Mouse (Mus musculus) neural tube, embryonic 13.5 days (tissue): ENCODE measurements around the gene Rsf1. TPM values are rescaled to one million over a fixed set of nuclear protein-coding genes. Genes with fewer than 3 reads are reported as not detected.

Experiments used
- ATAC-seq: fragments of 200-750 bp; cut with Nextera tagmentation; 2 replicates; pipeline ENCODE4 v1.8.0; 2017; ENCODE audit warnings: low read depth, mild to moderate bottlenecking, moderate TSS enrichment, moderate library complexity
- H3K27ac ChIP-seq: fragments of 300-500 bp; sonication (generic); replicated peaks from 2 replicates; pipeline ENCODE4 v1.5.1; 2015; ENCODE audit warnings: moderate library complexity, mild to moderate bottlenecking, inconsistent platforms
- H3K27me3 ChIP-seq: fragments of 300-500 bp; sonication (generic); 2 replicates; pipeline ENCODE4 v1.6.1; 2015; ENCODE audit warnings: mild to moderate bottlenecking, inconsistent platforms
- H3K36me3 ChIP-seq: fragments of 300-500 bp; sonication (generic); 2 replicates; pipeline ENCODE4 v1.6.1; 2015; ENCODE audit warnings: mild to moderate bottlenecking, inconsistent platforms
- H3K4me1 ChIP-seq: fragments of 300-500 bp; sonication (generic); replicated peaks from 2 replicates; pipeline ENCODE4 v1.6.1; 2015; ENCODE audit warnings: inconsistent platforms
- H3K4me2 ChIP-seq: fragments of 300-500 bp; sonication (generic); 2 replicates; pipeline ENCODE4 v1.6.1; 2015; ENCODE audit warnings: inconsistent platforms, mild to moderate bottlenecking, moderate library complexity
- H3K4me3 ChIP-seq: fragments of 300-500 bp; sonication (generic); 2 replicates; pipeline ENCODE4 v1.5.1; 2015; ENCODE audit warnings: mild to moderate bottlenecking, inconsistent platforms
- H3K9ac ChIP-seq: fragments of 300-500 bp; sonication (generic); 2 replicates; pipeline ENCODE4 v1.6.1; 2015; ENCODE audit warnings: moderate library complexity, mild to moderate bottlenecking, inconsistent platforms
- H3K9me3 ChIP-seq: fragments of 300-500 bp; sonication (generic); 2 replicates; pipeline ENCODE4 v1.6.1; 2016; ENCODE audit warnings: inconsistent platforms
- WGBS: fragments of 180-500 bp; shearing (Covaris S2); methylation state at CpG from one replicate; pipeline ENCODE4 v1.1.7; 2015; 5-methylcytosine and 5-hydroxymethylcytosine counted together
- polyA plus RNA-seq: library from polyadenylated mRNA; unstranded; fragments of >200 nt; fragmentation: Nextera tagmentation; extraction: Ambion mirVana; gene quantifications from 2 replicates; pipeline ENCODE4 v1.2.1, GENCODE M21; 2015

Rsf1 gene
- polyA plus RNA-seq, 1 experiment from 2014 or later, result 28.4 TPM

DNA sequence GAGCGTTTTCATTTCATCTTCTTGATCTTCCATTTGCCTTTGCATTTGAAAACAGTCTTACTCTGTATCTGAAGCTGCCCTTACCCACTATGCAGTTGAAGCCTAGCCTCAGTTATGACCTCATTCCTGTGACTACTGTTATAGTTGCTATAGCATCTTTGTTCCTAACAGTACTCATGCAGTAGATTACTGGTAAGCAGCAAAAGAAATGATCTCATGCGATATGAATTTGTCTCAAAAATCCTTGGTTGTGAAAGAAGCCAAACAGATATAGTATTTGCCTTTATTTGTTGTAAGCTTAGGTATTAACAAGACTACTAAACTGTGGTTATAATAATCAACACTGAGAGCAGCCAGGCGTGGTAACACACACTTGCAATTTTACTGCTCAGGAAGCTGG is 65.4 kb downstream of the Rsf1 start:
- no peaks in the 10 kb centered on the region for H3K27me3 ChIP-seq
- 89% methylated on average over 3 of the region's 3 CpGs for WGBS
- no peaks in the 10 kb centered on the region for H3K4me1 ChIP-seq
- H3K27ac ChIP-seq, result no peak overlapping the region
- no peak overlapping the region for H3K4me2 ChIP-seq
- no peaks in the 10 kb centered on the region for H3K9me3 ChIP-seq
- no peak overlapping the region for H3K4me3 ChIP-seq
- 0 out of 2 replicates have a peak, but pooled peaks cover under 1% of the 10 kb centered on the region for H3K36me3 ChIP-seq
- H3K9ac ChIP-seq, result no peak overlapping the region
- ATAC-seq, result no peak

- no peaks in the 10 kb centered on the region for H3K9me3 ChIP-seq
- no peak for ATAC-seq
- H3K4me1 ChIP-seq, result no peaks in the 10 kb centered on the region
- H3K27me3 ChIP-seq, result no peaks in the 10 kb centered on the region
- no peak overlapping the region for H3K9ac ChIP-seq
- 88% methylated on average over 5 of the region's 5 CpGs for WGBS
- H3K4me2 ChIP-seq, result no peak overlapping the region
- H3K27ac ChIP-seq, result no peak overlapping the region
- 0 out of 2 replicates have a peak, but pooled peaks cover 10% of the 10 kb centered on the region for H3K36me3 ChIP-seq
- H3K4me3 ChIP-seq, result no peak overlapping the region
Observed at GRCm38 (mm10) chr7:97647656-97648055, 68.0 kb downstream of the Rsf1 start.

DNA sequence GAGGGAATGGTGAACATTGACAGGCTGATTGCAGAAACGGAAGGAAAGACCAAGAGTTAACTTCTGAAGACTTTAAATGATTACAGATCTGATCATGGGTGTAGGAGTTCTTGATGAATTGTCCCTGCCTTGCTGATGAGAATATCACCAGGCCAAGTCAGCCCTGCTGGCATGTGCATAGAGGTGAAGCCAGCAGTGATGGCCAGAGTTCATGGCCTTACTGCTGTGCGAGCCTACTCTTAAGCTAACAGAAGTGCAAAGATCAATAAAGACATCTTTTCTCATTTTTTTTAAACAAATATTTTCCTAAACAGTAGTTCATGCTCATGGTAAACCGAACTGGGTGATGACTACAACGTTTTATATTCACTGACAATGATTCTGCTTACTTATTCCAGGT is 71.0 kb downstream of the Rsf1 start:
- Histone ChIP-seq H3K27me3 (no peaks in the 10 kb centered on the region), H3K9me3 (no peaks in the 10 kb centered on the region), H3K4me2 (no peak overlapping the region), H3K9ac (no peak overlapping the region), H3K36me3 (peaks cover 32% of the 10 kb centered on the region), H3K27ac (no peak overlapping the region), H3K4me3 (no peak overlapping the region), H3K4me1 (no peaks in the 10 kb centered on the region)
- WGBS, result 95% methylated on average over 4 of the region's 4 CpGs
- no peak for ATAC-seq

DNA sequence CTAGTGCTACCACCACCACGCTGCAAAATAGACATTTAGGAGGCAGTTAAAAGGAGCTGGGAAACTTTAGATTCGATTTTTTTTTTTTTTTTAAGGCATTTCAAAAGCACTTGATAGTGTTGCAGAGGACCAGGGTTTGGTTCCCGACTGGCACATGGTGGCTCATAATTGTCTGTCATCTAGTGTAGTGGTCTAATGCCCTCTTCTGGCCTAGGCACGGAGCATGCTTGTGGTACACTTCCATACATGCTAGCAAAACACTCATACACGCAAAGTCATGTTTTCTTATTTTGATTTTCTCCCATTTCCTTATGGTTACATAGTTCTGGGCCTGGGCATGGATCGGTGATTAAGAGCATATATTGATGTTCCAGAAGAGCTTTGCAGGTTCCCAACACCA is 76.5 kb downstream of the Rsf1 start:
- Histone ChIP-seq H3K36me3 (peaks cover 44% of the 10 kb centered on the region), H3K4me1 (no peaks in the 10 kb centered on the region), H3K4me3 (no peak overlapping the region), H3K9me3 (no peaks in the 10 kb centered on the region), H3K27me3 (no peaks in the 10 kb centered on the region), H3K4me2 (no peak overlapping the region), H3K27ac (no peak overlapping the region), H3K9ac (no peak overlapping the region)
- WGBS, result 95% methylated on average over 6 of the region's 6 CpGs
- no peak for ATAC-seq

GRCm38 (mm10) chr7:97661634-97662033 is 81.9 kb downstream of the Rsf1 start:
- H3K27ac ChIP-seq, result no peak overlapping the region
- no peaks in the 10 kb centered on the region for H3K27me3 ChIP-seq
- H3K4me3 ChIP-seq, result no peak overlapping the region
- H3K4me2 ChIP-seq, result no peak overlapping the region
- no peaks in the 10 kb centered on the region for H3K4me1 ChIP-seq
- H3K9ac ChIP-seq, result no peak overlapping the region
- WGBS, result 96% methylated on average over 4 of the region's 4 CpGs
- H3K36me3 ChIP-seq, result peaks cover 52% of the 10 kb centered on the region
- ATAC-seq, result no peak
- H3K9me3 ChIP-seq, result no peaks in the 10 kb centered on the region

DNA sequence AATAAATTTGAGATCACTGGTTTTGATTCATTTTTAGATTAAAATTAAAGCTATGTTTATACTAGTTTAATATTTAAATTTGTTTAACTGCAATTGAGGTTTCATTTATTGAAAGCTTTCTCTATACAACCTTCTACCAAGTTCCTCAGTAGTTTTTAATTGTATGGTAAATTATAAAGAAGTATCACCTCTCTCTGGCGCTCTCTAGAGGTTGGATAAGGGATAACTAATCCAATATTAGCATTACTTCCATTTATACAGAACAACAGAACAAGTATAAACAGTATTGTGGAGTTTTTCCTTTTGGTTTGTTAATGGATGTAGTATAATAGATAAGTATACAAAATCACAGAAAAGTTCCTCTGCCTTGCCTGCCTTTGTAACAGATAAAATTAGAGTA is 99.5 kb downstream of the Rsf1 start:
- no peak for ATAC-seq
- no peaks in the 10 kb centered on the region for H3K4me1 ChIP-seq
- H3K9me3 ChIP-seq, result no peaks in the 10 kb centered on the region
- WGBS, result 25% methylated on average over 1 of the region's 1 CpGs
- no peak overlapping the region for H3K4me3 ChIP-seq
- no peak overlapping the region for H3K4me2 ChIP-seq
- H3K27ac ChIP-seq, result no peak overlapping the region
- H3K27me3 ChIP-seq, result no peaks in the 10 kb centered on the region
- no peak overlapping the region for H3K9ac ChIP-seq
- peaks cover 65% of the 10 kb centered on the region for H3K36me3 ChIP-seq

GRCm38 (mm10) chr7:97687831-97688230 is 108.1 kb downstream of the Rsf1 start:
- Histone ChIP-seq H3K27ac (no peak overlapping the region), H3K36me3 (peaks cover 34% of the 10 kb centered on the region), H3K4me1 (no peaks in the 10 kb centered on the region), H3K9ac (no peak overlapping the region), H3K4me3 (no peak overlapping the region), H3K9me3 (no peaks in the 10 kb centered on the region), H3K27me3 (no peaks in the 10 kb centered on the region), H3K4me2 (no peak overlapping the region)
- 89% methylated on average over 2 of the region's 2 CpGs for WGBS
- ATAC-seq, result no peak

DNA sequence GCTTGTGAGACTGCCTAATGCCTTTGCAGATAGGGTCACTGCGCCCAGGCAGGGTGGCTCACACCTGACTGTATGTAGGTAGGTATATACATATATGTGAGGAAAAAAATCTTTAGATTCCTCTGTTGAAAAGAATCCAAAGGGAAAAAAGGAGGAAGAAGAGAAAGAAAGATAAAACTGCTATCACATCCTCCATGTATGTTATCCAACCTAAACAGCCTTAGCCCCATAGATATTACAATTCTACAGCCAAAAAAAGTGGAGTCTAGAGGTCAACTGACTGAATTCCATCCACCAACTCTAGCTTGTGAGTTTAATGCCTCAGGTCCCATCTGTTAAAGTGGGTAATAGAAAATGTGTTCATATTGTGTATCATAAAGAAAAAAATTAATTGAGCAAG is 115.8 kb downstream of the Rsf1 start:
- no peak for ATAC-seq
- Histone ChIP-seq H3K36me3 (peaks cover 19% of the 10 kb centered on the region), H3K4me2 (peak overlapping the region; percentile 83), H3K27me3 (no peaks in the 10 kb centered on the region), H3K9me3 (no peaks in the 10 kb centered on the region), H3K27ac (peak overlapping the region; percentile 82; the same call in 1 of the 2 replicates), H3K4me3 (no peak overlapping the region), H3K4me1 (peaks cover 19% of the 10 kb centered on the region), H3K9ac (peak overlapping the region; percentile 93; the same call in 1 of the 2 replicates)
- WGBS, result 98% methylated on average over 1 of the region's 1 CpGs

DNA sequence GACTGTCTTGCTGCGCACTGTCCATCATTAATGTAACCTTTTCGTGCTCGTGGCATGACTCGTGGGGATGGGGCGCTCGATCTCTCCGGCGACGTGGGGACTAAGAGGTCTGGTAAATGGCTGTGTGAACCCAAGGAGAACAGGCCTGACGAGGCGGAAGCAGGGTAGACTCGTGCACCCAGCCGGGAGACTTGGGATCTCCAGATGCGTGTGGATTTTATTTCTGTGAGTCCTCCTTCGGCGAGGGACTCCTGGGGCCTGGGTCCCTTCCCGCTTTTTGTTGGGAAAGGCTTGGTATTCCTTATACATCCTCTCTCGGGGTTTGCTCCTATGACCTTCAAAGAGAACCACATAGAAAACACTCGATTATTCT is 116.4 kb downstream of the Rsf1 start:
- 33% methylated on average over 19 of the region's 19 CpGs for WGBS
- peak; percentile 86 for ATAC-seq

GRCm38 (mm10) chr7:97696506-97697254 is 117.0 kb downstream of the Rsf1 start, which contains the start of gene Clns1a:
TSS of gene Clns1a (plus strand) at chr7:97696634.
- WGBS, result under 1% methylated on average over 63 of the region's 63 CpGs
- H3K4me2 ChIP-seq, result peak within 1 kb of the TSS; percentile 83
- peak; percentile 99 for ATAC-seq

More for the DNA sequence above, 116.4 kb downstream of the Rsf1 start:
- peaks cover 19% of the 10 kb centered on the region for H3K36me3 ChIP-seq
- peak overlapping the region; percentile 83 for H3K4me2 ChIP-seq
- H3K9ac ChIP-seq, result peak overlapping the region; percentile 93
- no peaks in the 10 kb centered on the region for H3K27me3 ChIP-seq
- H3K4me1 ChIP-seq, result peaks cover 19% of the 10 kb centered on the region
- H3K4me3 ChIP-seq, result peak overlapping the region; percentile 99
- H3K9me3 ChIP-seq, result no peaks in the 10 kb centered on the region
- H3K27ac ChIP-seq, result peak overlapping the region; percentile 82

DNA sequence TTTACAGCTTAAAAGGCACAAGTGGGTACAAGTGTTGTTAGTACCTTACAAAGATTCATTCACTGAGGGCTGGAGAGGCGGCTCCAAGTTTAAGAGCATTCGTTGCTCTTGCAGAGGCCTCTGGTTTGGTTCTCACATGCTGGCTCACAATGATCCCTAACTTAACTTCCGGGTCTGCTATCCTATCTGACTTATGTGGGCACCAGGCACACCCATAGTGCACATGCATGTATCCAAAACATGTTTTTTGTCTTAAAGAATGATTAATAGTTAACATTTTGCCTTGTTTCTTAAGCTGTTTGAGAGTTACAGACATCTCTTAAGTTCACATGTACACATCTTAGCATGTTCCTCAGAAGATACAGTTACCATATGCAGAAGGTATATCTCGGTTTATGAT is 120.5 kb downstream of the Rsf1 start:
- no peaks in the 10 kb centered on the region for H3K9me3 ChIP-seq
- H3K27ac ChIP-seq, result no peak overlapping the region
- peaks cover 19% of the 10 kb centered on the region for H3K4me1 ChIP-seq
- no peak overlapping the region for H3K4me2 ChIP-seq
- H3K4me3 ChIP-seq, result no peak overlapping the region
- H3K9ac ChIP-seq, result no peak overlapping the region
- peaks cover 19% of the 10 kb centered on the region for H3K36me3 ChIP-seq
- H3K27me3 ChIP-seq, result no peaks in the 10 kb centered on the region
- ATAC-seq, result no peak
- WGBS, result 94% methylated on average over 4 of the region's 4 CpGs

More at GRCm38 (mm10) chr7:97696506-97697254, 117.0 kb downstream of the Rsf1 start, which contains the start of gene Clns1a:
- Histone ChIP-seq H3K27ac (peak within 1 kb of the TSS; percentile 82), H3K4me1 (peaks cover 19% of the 10 kb centered on the region), H3K4me3 (peak within 1 kb of the TSS; percentile 99), H3K36me3 (peaks cover 19% of the 10 kb centered on the region), H3K27me3 (no peaks in the 10 kb centered on the region), H3K9ac (peak within 1 kb of the TSS; percentile 93), H3K9me3 (no peaks in the 10 kb centered on the region)

DNA sequence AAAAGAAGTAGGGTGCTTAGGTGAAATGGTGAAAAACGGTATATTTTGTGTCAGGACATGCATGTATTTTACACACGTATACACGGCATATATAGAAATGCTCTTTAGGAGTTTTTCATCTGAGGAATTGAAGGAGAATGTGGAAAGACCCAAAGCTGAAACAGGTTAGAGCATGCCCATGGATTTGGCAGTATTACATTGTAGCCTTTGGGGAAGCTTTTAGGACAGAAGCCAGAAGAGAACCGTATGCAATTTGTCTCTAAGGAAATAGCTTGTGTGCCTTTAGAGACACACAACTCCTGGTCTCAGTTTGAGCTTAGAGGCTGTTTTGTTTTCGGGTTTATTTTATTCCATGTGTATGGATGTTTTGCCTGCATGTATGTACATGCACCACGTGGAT is 121.4 kb downstream of the Rsf1 start:
- H3K36me3 ChIP-seq, result peaks cover 19% of the 10 kb centered on the region
- ATAC-seq, result no peak
- WGBS, result 86% methylated on average over 6 of the region's 6 CpGs
- no peaks in the 10 kb centered on the region for H3K27me3 ChIP-seq
- H3K9ac ChIP-seq, result no peak overlapping the region
- no peak overlapping the region for H3K4me3 ChIP-seq
- H3K4me2 ChIP-seq, result no peak overlapping the region
- H3K9me3 ChIP-seq, result no peaks in the 10 kb centered on the region
- peaks cover 12% of the 10 kb centered on the region for H3K4me1 ChIP-seq
- no peak overlapping the region for H3K27ac ChIP-seq

DNA sequence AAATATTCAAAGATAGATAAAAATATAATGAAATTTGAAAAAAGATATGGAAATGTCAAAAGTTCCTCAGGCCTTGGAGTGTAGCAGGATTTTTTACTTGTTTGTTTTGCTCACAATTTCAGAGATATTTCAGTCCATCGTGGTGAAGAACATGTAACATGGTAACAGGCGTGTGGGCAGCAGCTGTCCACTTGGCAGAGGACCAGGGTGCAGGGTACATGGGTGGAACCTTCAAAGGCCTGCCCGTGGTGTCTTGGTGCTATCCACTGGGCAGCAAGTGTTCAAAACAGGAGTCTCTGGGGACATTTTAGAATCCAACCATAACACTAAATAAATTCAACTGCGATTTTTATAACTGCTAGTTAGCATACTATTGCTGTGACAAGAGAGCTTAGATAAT is 127.4 kb downstream of the Rsf1 start:
- H3K36me3 ChIP-seq, result peaks cover 13% of the 10 kb centered on the region
- H3K9me3 ChIP-seq, result no peaks in the 10 kb centered on the region
- no peaks in the 10 kb centered on the region for H3K27me3 ChIP-seq
- H3K4me2 ChIP-seq, result no peak overlapping the region
- no peak overlapping the region for H3K4me3 ChIP-seq
- no peak overlapping the region for H3K9ac ChIP-seq
- WGBS, result 74% methylated on average over 4 of the region's 4 CpGs
- H3K27ac ChIP-seq, result no peak overlapping the region
- no peaks in the 10 kb centered on the region for H3K4me1 ChIP-seq
- ATAC-seq, result no peak
